ENCODE assay signal across 8 mouse cellular contexts in the genomic region with DNA sequence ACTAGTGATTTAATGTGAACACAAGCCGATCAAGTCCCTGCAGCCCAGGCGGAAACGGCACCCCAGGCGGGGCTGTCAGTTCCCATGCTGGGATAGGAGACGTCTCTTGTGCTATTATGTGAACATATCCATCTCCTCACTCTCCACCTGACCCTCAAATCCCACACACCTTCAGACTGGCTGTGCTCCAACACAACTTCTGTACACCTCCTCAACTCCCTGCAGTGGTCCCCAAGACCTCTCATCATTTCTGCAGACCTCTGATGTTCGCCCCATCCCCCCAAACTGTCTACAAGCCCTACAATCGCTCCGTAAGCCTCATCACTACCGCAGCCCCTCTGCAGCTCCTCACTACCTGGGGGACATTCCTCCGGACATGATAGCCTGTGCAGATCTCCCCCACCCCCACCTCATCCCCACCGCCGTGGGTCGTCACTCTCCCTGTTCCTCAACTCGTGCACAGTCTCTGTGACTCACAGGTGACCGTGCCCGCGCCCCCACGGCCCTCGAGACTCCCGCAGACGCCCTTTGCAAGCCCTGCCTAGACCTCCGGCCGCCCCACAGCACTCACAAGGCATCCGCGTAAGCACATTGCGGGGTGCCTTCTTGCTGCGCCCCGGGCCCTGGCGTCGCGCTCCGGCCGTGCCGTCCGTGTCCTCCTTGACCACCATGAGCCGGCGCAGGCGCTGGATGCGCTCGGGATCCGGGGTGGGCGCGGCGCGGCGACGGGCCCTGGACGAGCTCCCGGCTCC. TPM values are rescaled to one million over a fixed set of nuclear protein-coding genes. Genes with fewer than 3 reads are reported as not detected.
DNase-seq lines count a peak whose midpoint lies in the region; ATAC-seq and TF ChIP-seq lines count a peak whose summit lies in the region.

No protein-coding gene starts in this region.

- TF ChIP-seq POLR2A in heart, adult 2 months (IDR thresholded peaks at IDR 0.05; ENCODE audit: insufficient read depth, low read depth, low read length), result no peak

- no peak for TF ChIP-seq EP300 in heart, adult 2 months (IDR thresholded peaks at IDR 0.05; ENCODE audit: insufficient read depth, low read depth, low read length)

- peaks cover 3% of the 10 kb centered on the region for H3K4me1 ChIP-seq in heart, adult 2 months (ENCODE audit: control insufficient read depth, insufficient read depth, low read length)
- peaks cover 15% of the 10 kb centered on the region for H3K4me1 ChIP-seq in forebrain, embryonic 14.5 days (ENCODE audit: control insufficient read depth, insufficient read depth, low read length)
- H3K4me1 ChIP-seq in kidney, postnatal 0 days (replicated peaks; ENCODE audit: insufficient read depth, low read length), result no peaks in the 10 kb centered on the region
- H3K4me1 ChIP-seq in midbrain, embryonic 14.5 days (ENCODE audit: control insufficient read depth, insufficient read depth, low read length), result peaks cover 17% of the 10 kb centered on the region

- H3K4me2 ChIP-seq in forebrain, embryonic 14.5 days (ENCODE audit: low read length), result peak overlapping the region; percentile 88
- peak overlapping the region; percentile 99 for H3K4me2 ChIP-seq in kidney, postnatal 0 days (ENCODE audit: low read length)
- H3K4me2 ChIP-seq in midbrain, embryonic 14.5 days (ENCODE audit: low read length), result peak overlapping the region; percentile 75

- DNase-seq in heart, adult 2 months, result peak; percentile 10 to 28
- DNase-seq in heart, postnatal 36 days, result no peak
- DNase-seq in c-Kit-positive CD71-positive TER-119-positive erythroid progenitor cells, embryonic 14.5 days (ENCODE audit: low spot score), result peak; percentile 26
- peak; percentile 59 for DNase-seq in forebrain, embryonic 14.5 days (ENCODE audit: low spot score)
- peak; percentile 44 for DNase-seq in kidney, postnatal 0 days (ENCODE audit: low spot score)
- DNase-seq in midbrain, embryonic 14.5 days, result peak; percentile 62
- DNase-seq in thymus, postnatal 14 days, result peak; percentile 50

- no peaks in the 10 kb centered on the region for H3K9me3 ChIP-seq in forebrain, embryonic 14.5 days (replicated peaks; ENCODE audit: control insufficient read depth, low read length)
- no peaks in the 10 kb centered on the region for H3K9me3 ChIP-seq in kidney, postnatal 0 days (replicated peaks; ENCODE audit: low read length)
- no peaks in the 10 kb centered on the region for H3K9me3 ChIP-seq in midbrain, embryonic 14.5 days (ENCODE audit: control insufficient read depth, low read length)

- no peaks in the 10 kb centered on the region for H3K36me3 ChIP-seq in heart, adult 2 months (ENCODE audit: control insufficient read depth, insufficient read depth, low read length)
- peaks cover 8% of the 10 kb centered on the region; the same call in 1 of the 2 replicates for H3K36me3 ChIP-seq in forebrain, embryonic 14.5 days (ENCODE audit: control insufficient read depth, insufficient read depth, low read length)
- no peaks in the 10 kb centered on the region for H3K36me3 ChIP-seq in kidney, postnatal 0 days (ENCODE audit: insufficient read depth, low read length)
- H3K36me3 ChIP-seq in midbrain, embryonic 14.5 days (ENCODE audit: control insufficient read depth, insufficient read depth, low read length), result peaks cover 13% of the 10 kb centered on the region; the same call in 1 of the 2 replicates

- H3K9ac ChIP-seq in heart, adult 2 months (ENCODE audit: low read depth, low read length), result peak overlapping the region; percentile 91
- H3K9ac ChIP-seq in forebrain, embryonic 14.5 days (ENCODE audit: low read length), result peak overlapping the region; percentile 84
- peak overlapping the region; percentile 81 for H3K9ac ChIP-seq in kidney, postnatal 0 days (ENCODE audit: low read depth, low read length)
- H3K9ac ChIP-seq in midbrain, embryonic 14.5 days (replicated peaks; ENCODE audit: low read length), result peak overlapping the region; percentile 86

- no peaks in the 10 kb centered on the region for H3K79me2 ChIP-seq in heart, adult 2 months (replicated peaks; ENCODE audit: control insufficient read depth, insufficient read depth, low read length)

- under 1% methylated on average over 49 of the region's 49 CpGs for WGBS in heart, adult 2 months
- under 1% methylated on average over 49 of the region's 49 CpGs for WGBS in forebrain, embryonic 14.5 days
- under 1% methylated on average over 49 of the region's 49 CpGs for WGBS in kidney, postnatal 0 days
- 1% methylated on average over 49 of the region's 49 CpGs for WGBS in midbrain, embryonic 14.5 days

- intact Hi-C loops in heart, adult 2 months (cut with DNase I), result loop anchor here (2.0 to 10.0 kb wide), 2 partner anchors 181 to 273 kb away; no protein-coding TSS in a partner anchor
- intact Hi-C loops in heart, postnatal 36 days (cut with DNase I), result loop anchor here (5.0 kb wide), 1 partner anchor 493 kb away; a partner anchor contains a TSS

- ATAC-seq in CD4-positive, CD25-positive, alpha-beta regulatory T cell, adult 4 months, result peak; percentile 22
- ATAC-seq in forebrain, embryonic 14.5 days, result peak; percentile 54
- ATAC-seq in kidney, postnatal 0 days (replicated peaks; ENCODE audit: low FRiP score, low read depth), result peak; percentile 53
- ATAC-seq in midbrain, embryonic 14.5 days (ENCODE audit: low FRiP score, low TSS enrichment), result peak; percentile 72

- TF ChIP-seq CTCF in heart, adult 2 months (IDR thresholded peaks at IDR 0.05), result no peak
- TF ChIP-seq CTCF in kidney, postnatal 0 days (IDR thresholded peaks at IDR 0.05; ENCODE audit: low read depth), result no peak

- H3K4me3 ChIP-seq in heart, adult 2 months, result peak overlapping the region; percentile 78
- H3K4me3 ChIP-seq in forebrain, embryonic 14.5 days (ENCODE audit: low read depth, low read length), result peak overlapping the region; percentile 86
- H3K4me3 ChIP-seq in kidney, postnatal 0 days (replicated peaks; ENCODE audit: low read depth, low read length), result peak overlapping the region; percentile 87
- H3K4me3 ChIP-seq in midbrain, embryonic 14.5 days (replicated peaks; ENCODE audit: low read depth, low read length), result peak overlapping the region; percentile 89

- peak overlapping the region; percentile 55 for H3K27ac ChIP-seq in heart, adult 2 months
- H3K27ac ChIP-seq in forebrain, embryonic 14.5 days (ENCODE audit: low read depth, low read length), result peak overlapping the region; percentile 48
- 0 out of 2 replicates have a peak overlapping the region, but pooled peaks have one; percentile 42 for H3K27ac ChIP-seq in kidney, postnatal 0 days
- H3K27ac ChIP-seq in midbrain, embryonic 14.5 days (replicated peaks; ENCODE audit: low read depth, low read length), result peak overlapping the region; percentile 80

- H3K27me3 ChIP-seq in heart, adult 2 months (ENCODE audit: control insufficient read depth, insufficient read depth, low read length), result no peaks in the 10 kb centered on the region
- H3K27me3 ChIP-seq in forebrain, embryonic 14.5 days (replicated peaks; ENCODE audit: control insufficient read depth, insufficient read depth, low read length), result no peaks in the 10 kb centered on the region
- no peaks in the 10 kb centered on the region for H3K27me3 ChIP-seq in kidney, postnatal 0 days (ENCODE audit: insufficient read depth, low read length)
- H3K27me3 ChIP-seq in midbrain, embryonic 14.5 days (ENCODE audit: control insufficient read depth, insufficient read depth, low read length), result no peaks in the 10 kb centered on the region

RNA-seq across cellular contexts. Expression of a gene that starts 0.7 kb away (rescaled TPM):
- 1 to 10 TPM; 3.4 to 4.0 TPM for total RNA-seq in heart, adult 2 months (2021)
- 2.0 and 3.8 TPM in 2 replicates for polyA plus RNA-seq in heart, adult 2 months (2012; rRNA removed)
- total RNA-seq in heart, postnatal 36 days (2021), result 1 to 10 TPM; 3.8 to 4.0 TPM
- polyA plus RNA-seq in CD4-positive, CD25-positive, alpha-beta regulatory T cell, adult 4 months (2017; shearing (Covaris generic)), result 1 to 10 TPM; 1.6 to 2.4 TPM
- 12.5 and 14.8 TPM in 2 replicates for polyA plus RNA-seq in forebrain, embryonic 14.5 days (2014; fragmentation: Nextera tagmentation; extraction: Ambion mirVana)
- 4.1 and 4.3 TPM in 2 replicates for polyA plus RNA-seq in kidney, postnatal 0 days (2015; fragmentation: Nextera tagmentation; extraction: Ambion mirVana)
- polyA plus RNA-seq in midbrain, embryonic 14.5 days (2014; fragmentation: Nextera tagmentation; extraction: Ambion mirVana), result 27.2 and 28.5 TPM in 2 replicates

RNA-seq across cellular contexts. Expression of a gene that starts 11.2 kb away (rescaled TPM):
- 1 to 10 TPM; 5.9 to 6.0 TPM for total RNA-seq in heart, adult 2 months (2021)
- polyA plus RNA-seq in heart, adult 2 months (2012; rRNA removed), result 5.7 and 7.2 TPM in 2 replicates
- 1 to 10 TPM; 5.4 TPM for total RNA-seq in heart, postnatal 36 days (2021)
- polyA plus RNA-seq in CD4-positive, CD25-positive, alpha-beta regulatory T cell, adult 4 months (2017; shearing (Covaris generic)), result 10 to 100 TPM in 1 of 2 experiments, 1 to 10 TPM in 1; 8.1 to 11.0 TPM
- 9.4 and 9.7 TPM in 2 replicates for polyA plus RNA-seq in forebrain, embryonic 14.5 days (2014; fragmentation: Nextera tagmentation; extraction: Ambion mirVana)
- polyA plus RNA-seq in kidney, postnatal 0 days (2015; fragmentation: Nextera tagmentation; extraction: Ambion mirVana), result 12.1 and 12.4 TPM in 2 replicates
- 9.9 and 10.4 TPM in 2 replicates for polyA plus RNA-seq in midbrain, embryonic 14.5 days (2014; fragmentation: Nextera tagmentation; extraction: Ambion mirVana)

RNA-seq across cellular contexts. Expression of a gene that starts 36.0 kb away (rescaled TPM):
- total RNA-seq in heart, adult 2 months (2021), result under 1 TPM; 0.16 to 0.18 TPM
- polyA plus RNA-seq in heart, adult 2 months (2012; rRNA removed), result 0.09 and 0.14 TPM in 2 replicates
- under 1 TPM; 0.14 to 0.17 TPM for total RNA-seq in heart, postnatal 36 days (2021)
- polyA plus RNA-seq in CD4-positive, CD25-positive, alpha-beta regulatory T cell, adult 4 months (2017; shearing (Covaris generic)), result not detected
- polyA plus RNA-seq in forebrain, embryonic 14.5 days (2014; fragmentation: Nextera tagmentation; extraction: Ambion mirVana), result 0.11 TPM in 1 of 2 replicates, not detected in the other
- 0.18 and 0.26 TPM in 2 replicates for polyA plus RNA-seq in kidney, postnatal 0 days (2015; fragmentation: Nextera tagmentation; extraction: Ambion mirVana)
- polyA plus RNA-seq in midbrain, embryonic 14.5 days (2014; fragmentation: Nextera tagmentation; extraction: Ambion mirVana), result 0.09 and 0.13 TPM in 2 replicates

Comparison
In these comparisons a context has a peak if more than half of its experiments do, and no peak if none do; other contexts are left out.
1. DNase-seq: peak in heart, adult 2 months (2 of 2), c-Kit-positive CD71-positive TER-119-positive erythroid progenitor cells, embryonic 14.5 days (single experiment), forebrain, embryonic 14.5 days (single experiment), kidney, postnatal 0 days (single experiment), midbrain, embryonic 14.5 days (single experiment) and thymus, postnatal 14 days (single experiment); none in heart, postnatal 36 days (0 of 2).
2. ATAC-seq: peak in every context shown above with its lines; median percentile 72 in midbrain, embryonic 14.5 days; 54 in forebrain, embryonic 14.5 days; 53 in kidney, postnatal 0 days; 22 in CD4-positive, CD25-positive, alpha-beta regulatory T cell, adult 4 months.
3. Peak in every context shown above with its lines, with median percentiles within 50 percentile points of each other: H3K27ac ChIP-seq, H3K4me3 ChIP-seq, H3K9ac ChIP-seq and H3K4me2 ChIP-seq.